Mouse (Mus musculus): ENCODE results near the gene Arhgap6. TPM values are rescaled to one million over a fixed set of nuclear protein-coding genes. Genes with fewer than 3 reads are reported as not detected.

Arhgap6 gene
- polyA plus RNA-seq, 1 experiment from 2014 or later: 0.85 TPM

DNA sequence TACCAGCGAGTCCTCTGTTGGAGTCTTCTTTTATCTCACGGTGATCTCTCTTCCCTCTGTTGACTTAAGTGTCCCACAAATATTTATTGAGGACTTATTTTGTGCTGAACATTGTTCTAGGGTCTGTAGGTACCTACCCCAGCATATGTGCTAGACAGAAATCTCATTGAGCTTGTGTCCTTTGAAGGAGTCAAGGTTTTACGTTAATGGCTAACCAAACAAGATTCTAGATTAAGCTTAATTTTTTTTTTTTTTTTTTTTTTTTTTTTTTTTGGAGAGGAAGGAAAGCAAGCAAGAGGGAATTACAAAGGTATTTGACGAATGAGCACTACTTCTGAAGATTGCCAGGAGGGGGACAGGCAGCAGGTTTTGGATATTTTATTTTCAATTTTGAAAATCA is 242.5 kb downstream of the Arhgap6 start:
- Histone ChIP-seq H3K4me2 (ENCODE audit: low read length) (no peak overlapping the region; the same call in 1 of the 2 replicates), H3K4me3 (ENCODE audit: low read depth, low read length) (no peak overlapping the region), H3K27ac (ENCODE audit: low read length) (no peak overlapping the region), H3K9me3 (replicated peaks; ENCODE audit: control insufficient read depth, low read length, poor library complexity, severe bottlenecking) (no peaks in the 10 kb centered on the region), H3K36me3 (ENCODE audit: control insufficient read depth, insufficient read depth, low read length) (no peaks in the 10 kb centered on the region), H3K27me3 (ENCODE audit: control insufficient read depth, insufficient read depth, low read depth, low read length) (peaks cover 4% of the 10 kb centered on the region), H3K9ac (ENCODE audit: low read depth, low read length) (no peak overlapping the region), H3K4me1 (ENCODE audit: control insufficient read depth, insufficient read depth, low read length) (no peaks in the 10 kb centered on the region)
- ATAC-seq: no peak
- WGBS: 67% methylated on average over 4 of the region's 4 CpGs

GRCm38 (mm10) chrX:169043872-169044271 is 249.0 kb downstream of the Arhgap6 start:
- Histone ChIP-seq H3K4me3 (ENCODE audit: low read depth, low read length) (no peak overlapping the region), H3K9me3 (replicated peaks; ENCODE audit: control insufficient read depth, low read length, poor library complexity, severe bottlenecking) (no peaks in the 10 kb centered on the region), H3K36me3 (ENCODE audit: control insufficient read depth, insufficient read depth, low read length) (no peaks in the 10 kb centered on the region), H3K4me2 (ENCODE audit: low read length) (no peak overlapping the region), H3K27me3 (ENCODE audit: control insufficient read depth, insufficient read depth, low read depth, low read length) (no peaks in the 10 kb centered on the region; the same call in 1 of the 2 replicates), H3K4me1 (ENCODE audit: control insufficient read depth, insufficient read depth, low read length) (no peaks in the 10 kb centered on the region), H3K9ac (ENCODE audit: low read depth, low read length) (no peak overlapping the region), H3K27ac (ENCODE audit: low read length) (no peak overlapping the region)
- WGBS: 86% methylated on average over 1 of the region's 1 CpGs
- no peak for ATAC-seq

GRCm38 (mm10) chrX:169047595-169047994 is 252.7 kb downstream of the Arhgap6 start:
- no peak overlapping the region for H3K4me3 ChIP-seq (ENCODE audit: low read depth, low read length)
- WGBS: 73% methylated on average over 3 of the region's 3 CpGs
- H3K9ac ChIP-seq (ENCODE audit: low read depth, low read length): no peak overlapping the region
- H3K27ac ChIP-seq (ENCODE audit: low read length): no peak overlapping the region
- no peak overlapping the region for H3K4me2 ChIP-seq (ENCODE audit: low read length)
- H3K27me3 ChIP-seq (ENCODE audit: control insufficient read depth, insufficient read depth, low read depth, low read length): no peaks in the 10 kb centered on the region; the same call in 1 of the 2 replicates
- H3K4me1 ChIP-seq (ENCODE audit: control insufficient read depth, insufficient read depth, low read length): no peaks in the 10 kb centered on the region
- H3K36me3 ChIP-seq (ENCODE audit: control insufficient read depth, insufficient read depth, low read length): no peaks in the 10 kb centered on the region
- ATAC-seq: no peak
- no peaks in the 10 kb centered on the region for H3K9me3 ChIP-seq (replicated peaks; ENCODE audit: control insufficient read depth, low read length, poor library complexity, severe bottlenecking)

DNA sequence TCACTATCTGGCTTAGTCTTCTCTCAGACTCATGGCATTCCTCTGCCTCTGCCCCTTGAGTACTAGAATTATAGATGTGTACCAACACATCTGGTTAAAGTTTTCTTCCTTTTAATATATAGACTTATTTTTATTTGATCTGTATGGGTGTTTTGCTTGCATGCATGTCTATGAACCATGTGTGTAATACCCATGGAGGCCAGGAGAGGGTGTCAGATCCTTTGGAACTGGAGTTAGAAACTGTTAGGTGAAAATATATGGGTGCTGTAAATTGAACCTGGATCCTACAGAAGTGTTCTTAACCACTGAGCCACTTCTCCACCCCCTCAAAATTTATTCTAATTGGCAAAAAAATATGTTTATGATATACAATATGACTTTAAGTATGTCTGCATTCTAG is 254.7 kb downstream of the Arhgap6 start:
- no peak overlapping the region for H3K27ac ChIP-seq (ENCODE audit: low read length)
- H3K4me2 ChIP-seq (ENCODE audit: low read length): no peak overlapping the region
- no peaks in the 10 kb centered on the region for H3K9me3 ChIP-seq (replicated peaks; ENCODE audit: control insufficient read depth, low read length, poor library complexity, severe bottlenecking)
- no peak for ATAC-seq
- H3K4me1 ChIP-seq (ENCODE audit: control insufficient read depth, insufficient read depth, low read length): no peaks in the 10 kb centered on the region
- no peak overlapping the region for H3K4me3 ChIP-seq (ENCODE audit: low read depth, low read length)
- H3K9ac ChIP-seq (ENCODE audit: low read depth, low read length): no peak overlapping the region
- no peaks in the 10 kb centered on the region; the same call in 1 of the 2 replicates for H3K27me3 ChIP-seq (ENCODE audit: control insufficient read depth, insufficient read depth, low read depth, low read length)
- no peaks in the 10 kb centered on the region for H3K36me3 ChIP-seq (ENCODE audit: control insufficient read depth, insufficient read depth, low read length)

- ATAC-seq: no peak
- 54% methylated on average over 5 of the region's 5 CpGs for WGBS
- H3K4me2 ChIP-seq (ENCODE audit: low read length): no peak overlapping the region
Observed at GRCm38 (mm10) chrX:169053907-169054476, 259.1 kb downstream of the Arhgap6 start.

DNA sequence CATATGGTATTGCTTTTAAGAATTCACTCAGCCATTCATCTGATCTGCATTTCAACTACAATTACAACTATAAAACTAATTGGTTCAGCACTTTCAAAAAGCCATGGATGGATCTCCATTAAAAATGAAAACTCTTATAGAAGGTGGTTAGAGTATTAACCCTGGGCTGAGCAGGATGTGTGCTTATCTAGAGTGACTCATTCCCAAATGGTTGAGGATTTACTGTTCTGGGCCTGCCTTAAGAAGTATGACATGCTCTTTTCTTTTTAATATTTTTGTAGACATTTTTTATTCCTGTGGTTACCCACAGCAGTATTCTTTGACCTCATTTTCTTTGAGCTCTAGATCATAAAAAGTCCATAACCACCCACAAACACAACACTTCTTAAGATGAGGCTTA is 267.7 kb downstream of the Arhgap6 start:
- Histone ChIP-seq H3K36me3 (ENCODE audit: control insufficient read depth, insufficient read depth, low read length) (no peaks in the 10 kb centered on the region), H3K27ac (ENCODE audit: low read length) (no peak overlapping the region), H3K4me1 (ENCODE audit: control insufficient read depth, insufficient read depth, low read length) (no peaks in the 10 kb centered on the region), H3K27me3 (ENCODE audit: control insufficient read depth, insufficient read depth, low read depth, low read length) (peaks cover 5% of the 10 kb centered on the region; the same call in 1 of the 2 replicates), H3K9ac (ENCODE audit: low read depth, low read length) (no peak overlapping the region), H3K4me2 (ENCODE audit: low read length) (no peak overlapping the region), H3K9me3 (replicated peaks; ENCODE audit: control insufficient read depth, low read length, poor library complexity, severe bottlenecking) (no peaks in the 10 kb centered on the region), H3K4me3 (ENCODE audit: low read depth, low read length) (no peak overlapping the region)
- ATAC-seq: no peak

More at GRCm38 (mm10) chrX:169053907-169054476, 259.1 kb downstream of the Arhgap6 start:
- Histone ChIP-seq H3K9ac (ENCODE audit: low read depth, low read length) (no peak overlapping the region), H3K27me3 (ENCODE audit: control insufficient read depth, insufficient read depth, low read depth, low read length) (peaks cover 5% of the 10 kb centered on the region; the same call in 1 of the 2 replicates), H3K27ac (ENCODE audit: low read length) (no peak overlapping the region), H3K4me1 (ENCODE audit: control insufficient read depth, insufficient read depth, low read length) (no peaks in the 10 kb centered on the region), H3K9me3 (replicated peaks; ENCODE audit: control insufficient read depth, low read length, poor library complexity, severe bottlenecking) (no peaks in the 10 kb centered on the region), H3K36me3 (ENCODE audit: control insufficient read depth, insufficient read depth, low read length) (no peaks in the 10 kb centered on the region), H3K4me3 (ENCODE audit: low read depth, low read length) (no peak overlapping the region)

DNA sequence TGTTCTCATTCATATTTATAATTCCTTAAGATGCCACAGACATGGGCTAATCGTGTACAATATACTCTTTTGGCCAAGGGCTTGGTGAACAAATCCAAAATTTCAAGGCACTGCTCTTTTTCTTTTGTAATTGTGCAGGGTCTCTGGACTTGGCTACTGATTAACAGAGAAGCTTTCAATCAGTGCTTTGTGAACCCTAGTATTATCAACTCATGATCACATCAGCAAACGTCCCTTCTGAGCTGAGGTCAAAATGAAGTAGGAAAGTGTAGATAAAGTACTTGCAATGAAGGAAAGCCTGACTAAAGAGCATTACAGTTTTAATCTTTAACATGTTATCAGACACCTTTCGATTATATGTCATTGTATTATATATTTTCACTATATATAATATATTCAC is 270.4 kb downstream of the Arhgap6 start:
- no peaks in the 10 kb centered on the region for H3K36me3 ChIP-seq (ENCODE audit: control insufficient read depth, insufficient read depth, low read length)
- WGBS: 63% methylated on average over 3 of the region's 3 CpGs
- no peak for ATAC-seq

DNA sequence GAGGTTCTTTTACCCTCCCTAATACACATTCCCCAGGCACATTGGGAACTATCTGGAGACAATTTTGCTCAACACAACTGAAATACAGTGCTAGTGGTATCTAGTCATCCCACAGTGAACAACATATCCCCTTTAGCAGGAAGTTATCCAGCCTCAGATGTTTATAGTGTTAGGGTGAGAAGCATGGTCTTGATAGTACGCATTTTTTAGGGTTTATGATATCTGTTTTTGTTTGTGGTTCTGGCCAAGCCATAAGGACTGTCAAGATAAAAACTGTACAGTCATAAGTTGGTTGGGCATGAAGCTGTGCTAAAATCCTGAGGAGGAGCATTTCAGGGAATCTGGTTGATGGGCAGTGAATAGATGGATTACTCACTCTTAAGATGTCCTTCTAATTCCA is 271.0 kb downstream of the Arhgap6 start:
- Histone ChIP-seq H3K9ac (ENCODE audit: low read depth, low read length) (no peak overlapping the region), H3K27me3 (ENCODE audit: control insufficient read depth, insufficient read depth, low read depth, low read length) (no peaks in the 10 kb centered on the region; the same call in 1 of the 2 replicates), H3K36me3 (ENCODE audit: control insufficient read depth, insufficient read depth, low read length) (no peaks in the 10 kb centered on the region), H3K4me3 (ENCODE audit: low read depth, low read length) (no peak overlapping the region), H3K9me3 (replicated peaks; ENCODE audit: control insufficient read depth, low read length, poor library complexity, severe bottlenecking) (no peaks in the 10 kb centered on the region), H3K4me1 (ENCODE audit: control insufficient read depth, insufficient read depth, low read length) (no peaks in the 10 kb centered on the region), H3K4me2 (ENCODE audit: low read length) (no peak overlapping the region), H3K27ac (ENCODE audit: low read length) (no peak overlapping the region)
- no peak for ATAC-seq
- 90% methylated on average over 1 of the region's 1 CpGs for WGBS

More for the DNA sequence above, 270.4 kb downstream of the Arhgap6 start:
- Histone ChIP-seq H3K9ac (ENCODE audit: low read depth, low read length) (no peak overlapping the region), H3K4me3 (ENCODE audit: low read depth, low read length) (no peak overlapping the region), H3K27me3 (ENCODE audit: control insufficient read depth, insufficient read depth, low read depth, low read length) (no peaks in the 10 kb centered on the region; the same call in 1 of the 2 replicates), H3K27ac (ENCODE audit: low read length) (no peak overlapping the region), H3K9me3 (replicated peaks; ENCODE audit: control insufficient read depth, low read length, poor library complexity, severe bottlenecking) (no peaks in the 10 kb centered on the region), H3K4me1 (ENCODE audit: control insufficient read depth, insufficient read depth, low read length) (no peaks in the 10 kb centered on the region), H3K4me2 (ENCODE audit: low read length) (no peak overlapping the region)

DNA sequence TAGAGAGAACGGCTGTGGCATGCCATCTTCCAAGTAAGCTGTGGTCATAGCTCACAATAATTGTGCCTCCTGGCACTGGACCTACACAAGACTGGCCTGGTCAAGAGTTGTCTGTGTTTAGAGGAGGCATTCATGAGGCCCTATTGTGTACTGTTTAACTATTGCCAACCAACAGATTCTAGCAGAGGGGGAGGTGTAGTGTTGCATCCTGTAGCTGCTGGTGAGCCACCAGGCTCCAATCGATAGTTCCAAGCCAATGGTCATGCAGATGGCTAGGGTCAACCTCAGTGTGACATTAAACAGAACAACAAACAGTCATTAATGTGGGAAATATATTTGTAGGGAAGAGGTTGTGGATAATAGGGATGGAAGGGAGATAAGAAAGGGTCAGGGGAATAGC is 280.1 kb downstream of the Arhgap6 start:
- peaks cover 5% of the 10 kb centered on the region; the same call in 1 of the 2 replicates for H3K27me3 ChIP-seq (ENCODE audit: control insufficient read depth, insufficient read depth, low read depth, low read length)
- no peaks in the 10 kb centered on the region for H3K36me3 ChIP-seq (ENCODE audit: control insufficient read depth, insufficient read depth, low read length)
- no peak overlapping the region for H3K27ac ChIP-seq (ENCODE audit: low read length)
- no peaks in the 10 kb centered on the region for H3K4me1 ChIP-seq (ENCODE audit: control insufficient read depth, insufficient read depth, low read length)
- H3K9ac ChIP-seq (ENCODE audit: low read depth, low read length): no peak overlapping the region
- no peak overlapping the region for H3K4me3 ChIP-seq (ENCODE audit: low read depth, low read length)
- H3K9me3 ChIP-seq (replicated peaks; ENCODE audit: control insufficient read depth, low read length, poor library complexity, severe bottlenecking): no peaks in the 10 kb centered on the region
- ATAC-seq: no peak
- 83% methylated on average over 2 of the region's 2 CpGs for WGBS
- H3K4me2 ChIP-seq (ENCODE audit: low read length): no peak overlapping the region

Measured in midbrain, embryonic 16.5 days (tissue).